Mouse (Mus musculus) testis, adult 2 months (tissue): ENCODE data around the gene 9130213A22Rik.

Experiments used
- CTCF ChIP-seq: fragments of 200-500 bp; IDR thresholded peaks from 2 replicates; pipeline ENCODE4 v1.5.1; 2012; ENCODE audit warnings: low read depth, mild to moderate bottlenecking, inconsistent platforms, low read length, moderate library complexity; ENCODE audit not compliant: control insufficient read depth, insufficient read depth, insufficient replicate concordance
- POLR2A ChIP-seq: fragments of 200-500 bp; IDR thresholded peaks from 2 replicates; pipeline ENCODE4 v1.6.1; 2012; ENCODE audit warnings: low read depth, mild to moderate bottlenecking, inconsistent platforms, low read length, moderate library complexity; ENCODE audit not compliant: control insufficient read depth

GRCm38 (mm10) chr11:69092386-69092751 lies 30.0 kb downstream of the 9130213A22Rik start:
- no peak for TF ChIP-seq POLR2A
- TF ChIP-seq CTCF: peak; percentile 83; the same call in 1 of the 2 replicates
